Mouse (Mus musculus) erythroblast, embryonic 14.5 days (primary cell): Measurements from ENCODE around the gene Igf2bp3.

Experiments
- GATA1 ChIP-seq: IDR thresholded peaks from 2 replicates; pipeline ENCODE4 v1.6.1; 2012; ENCODE audit warnings: low read length, inconsistent platforms, mixed read lengths
- TAL1 ChIP-seq: IDR thresholded peaks from 3 replicates; pipeline ENCODE4 v1.6.1; 2012; ENCODE audit warnings: low read length, inconsistent platforms, mixed read lengths

DNA sequence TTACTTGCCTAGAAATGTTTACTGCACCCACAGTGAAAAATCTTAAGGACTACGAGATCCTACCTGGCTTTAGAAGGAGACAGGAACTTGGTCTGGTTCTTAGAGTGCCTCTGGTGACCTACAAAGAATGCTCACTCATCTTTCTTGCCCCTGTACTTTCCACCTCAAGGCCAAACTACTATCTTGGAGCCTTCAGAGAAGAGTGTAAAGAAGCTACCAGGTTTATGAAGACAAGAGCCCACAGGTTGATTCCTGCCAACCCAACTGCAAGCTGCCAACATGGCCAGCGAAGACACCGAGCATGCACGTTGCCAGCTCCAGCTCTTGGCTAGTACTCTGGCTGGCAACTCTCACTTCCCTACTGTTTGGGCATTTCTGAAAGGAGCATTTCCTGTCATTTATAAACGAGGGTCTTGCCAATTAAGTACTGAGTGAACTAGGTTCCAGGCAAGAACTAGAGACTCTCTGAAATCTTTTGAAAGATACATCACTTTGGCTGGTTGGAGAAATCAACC, 117.1 kb downstream of the Igf2bp3 start:
- TF ChIP-seq GATA1 (no peak), TAL1 (no peak)
